Mouse (Mus musculus): ENCODE measurements at regions not wholly inside any gene's neighbourhood (a gene's known extent, or its start where the extent isn't known, plus 50 kb on each side); places are given as distances from the start of the nearest gene placed in this dataset.

DNA sequence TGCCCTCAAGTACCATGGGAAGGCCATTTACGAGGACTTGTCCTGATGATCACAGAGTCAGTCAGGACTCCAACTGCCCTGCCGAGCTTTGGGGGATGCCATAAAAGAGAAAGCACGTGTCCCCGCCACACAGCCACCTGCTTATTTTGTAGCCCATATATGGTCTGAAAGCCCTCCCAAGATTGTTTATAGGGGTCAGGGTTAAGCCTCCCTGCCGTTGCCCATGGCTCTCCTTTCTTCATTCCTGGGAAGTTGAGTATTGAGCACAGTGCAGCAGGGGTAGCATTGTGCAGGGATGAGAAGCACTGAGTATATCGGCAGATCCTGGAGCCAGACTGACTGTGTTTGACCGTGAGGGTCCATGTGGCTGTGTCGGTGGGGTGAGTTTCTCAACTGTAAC lies 76.4 kb downstream of the Ackr3 start:
- Histone ChIP-seq H3K27ac (replicated peaks; ENCODE audit: insufficient read depth, low read depth, low read length) (no peak overlapping the region), H3K4me1 (ENCODE audit: control insufficient read depth, insufficient read depth, low read length) (no peaks in the 10 kb centered on the region), H3K4me3 (ENCODE audit: insufficient read depth, low read depth, low read length) (no peak overlapping the region), H3K9ac (ENCODE audit: low read depth, low read length) (no peak overlapping the region), H3K79me2 (ENCODE audit: control insufficient read depth, insufficient read depth, low read length) (no peaks in the 10 kb centered on the region), H3K36me3 (ENCODE audit: control insufficient read depth, insufficient read depth, low read length) (no peaks in the 10 kb centered on the region), H3K27me3 (ENCODE audit: control insufficient read depth, insufficient read depth, low read length) (no peaks in the 10 kb centered on the region; the same call in 1 of the 2 replicates)
- 78% methylated on average over 8 of the region's 8 CpGs for WGBS
- TF ChIP-seq POLR2A (IDR thresholded peaks at IDR 0.05; ENCODE audit: extremely low read depth, insufficient read depth, low read length) (no peak), CTCF (IDR thresholded peaks at IDR 0.05; ENCODE audit: low read depth, low read length) (no peak)
- no peak for DNase-seq (ENCODE audit: extremely low read depth, low read depth, low spot score)

DNA sequence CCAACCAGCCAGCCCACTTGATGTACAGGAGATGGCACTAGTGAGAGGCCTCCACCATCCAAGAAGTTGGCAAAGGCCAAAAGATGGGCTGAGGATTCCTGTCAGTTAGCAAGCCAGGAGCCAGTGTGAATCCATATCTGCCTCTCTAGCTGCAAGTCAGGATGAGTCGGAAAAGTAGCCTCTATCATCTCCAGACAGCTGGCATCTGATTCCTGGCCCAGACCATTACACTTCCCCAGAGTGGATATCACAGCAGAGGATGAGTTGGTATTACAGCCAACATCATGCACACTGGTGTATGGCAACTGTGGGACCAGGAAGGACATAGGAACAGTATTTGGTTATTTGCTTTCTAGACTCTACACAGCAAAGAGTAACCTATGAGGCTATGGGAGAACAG lies 77.5 kb downstream of the Ackr3 start:
- no peak overlapping the region for H3K9ac ChIP-seq (ENCODE audit: low read depth, low read length)
- no peaks in the 10 kb centered on the region for H3K4me1 ChIP-seq (ENCODE audit: control insufficient read depth, insufficient read depth, low read length)
- no peak overlapping the region for H3K4me3 ChIP-seq (ENCODE audit: insufficient read depth, low read depth, low read length)
- no peak for TF ChIP-seq CTCF (IDR thresholded peaks at IDR 0.05; ENCODE audit: low read depth, low read length)
- WGBS = 92% methylated on average over 1 of the region's 1 CpGs
- no peaks in the 10 kb centered on the region for H3K36me3 ChIP-seq (ENCODE audit: control insufficient read depth, insufficient read depth, low read length)
- no peaks in the 10 kb centered on the region for H3K79me2 ChIP-seq (ENCODE audit: control insufficient read depth, insufficient read depth, low read length)
- H3K27me3 ChIP-seq (ENCODE audit: control insufficient read depth, insufficient read depth, low read length) = no peaks in the 10 kb centered on the region; the same call in 1 of the 2 replicates
- no peak for DNase-seq (ENCODE audit: extremely low read depth, low read depth, low spot score)
- no peak overlapping the region for H3K27ac ChIP-seq (replicated peaks; ENCODE audit: insufficient read depth, low read depth, low read length)

DNA sequence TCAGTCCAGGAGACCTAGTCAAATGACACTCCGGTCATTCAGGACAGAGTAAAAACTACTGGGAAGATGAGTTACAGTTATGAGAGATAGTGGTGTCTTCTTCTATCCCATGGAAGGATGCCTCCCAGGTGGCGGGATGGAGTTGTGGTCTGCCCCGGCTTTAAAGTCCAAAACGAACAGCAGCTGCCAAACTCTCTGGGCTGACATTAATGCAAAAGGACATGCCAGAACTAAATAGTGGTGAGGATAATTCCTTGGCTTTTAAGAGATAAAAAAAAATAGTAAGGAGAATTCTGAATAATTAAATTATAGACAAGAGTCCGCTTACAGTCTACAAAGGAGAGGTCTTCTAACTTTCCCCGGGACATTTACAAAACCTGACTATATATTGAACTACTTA lies 78.2 kb downstream of the Ackr3 start:
- H3K4me1 ChIP-seq (ENCODE audit: control insufficient read depth, insufficient read depth, low read length) = no peaks in the 10 kb centered on the region
- no peak overlapping the region for H3K27ac ChIP-seq (replicated peaks; ENCODE audit: insufficient read depth, low read depth, low read length)
- H3K27me3 ChIP-seq (ENCODE audit: control insufficient read depth, insufficient read depth, low read length) = no peaks in the 10 kb centered on the region; the same call in 1 of the 2 replicates
- no peak overlapping the region for H3K9ac ChIP-seq (ENCODE audit: low read depth, low read length)
- DNase-seq (ENCODE audit: extremely low read depth, low read depth, low spot score) = no peak
- 97% methylated on average over 6 of the region's 6 CpGs for WGBS
- no peak overlapping the region for H3K4me3 ChIP-seq (ENCODE audit: insufficient read depth, low read depth, low read length)
- TF ChIP-seq POLR2A (IDR thresholded peaks at IDR 0.05; ENCODE audit: extremely low read depth, insufficient read depth, low read length) (no peak), CTCF (IDR thresholded peaks at IDR 0.05; ENCODE audit: low read depth, low read length) (no peak)
- no peaks in the 10 kb centered on the region for H3K79me2 ChIP-seq (ENCODE audit: control insufficient read depth, insufficient read depth, low read length)
- H3K36me3 ChIP-seq (ENCODE audit: control insufficient read depth, insufficient read depth, low read length) = no peaks in the 10 kb centered on the region

DNA sequence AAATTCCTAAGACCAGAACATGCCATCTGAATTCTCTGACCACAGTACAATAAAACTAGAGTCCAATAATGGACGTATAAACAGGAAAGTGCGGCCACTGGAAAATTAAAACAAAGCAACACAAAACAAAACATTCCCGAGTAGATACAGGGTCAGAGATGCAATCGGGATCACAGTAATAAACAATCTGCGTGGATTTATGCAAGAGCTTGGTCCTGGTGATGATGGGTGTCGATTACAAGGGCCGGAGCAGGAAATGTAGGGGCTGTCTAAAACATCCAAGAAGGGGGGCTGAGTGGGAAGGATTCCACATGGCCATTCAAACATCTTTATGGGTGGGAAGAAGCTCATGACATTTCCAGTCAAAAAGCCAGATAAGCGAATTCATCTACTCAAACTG lies 78.6 kb downstream of the Ackr3 start:
- H3K9ac ChIP-seq (ENCODE audit: low read depth, low read length) = no peak overlapping the region
- WGBS = 84% methylated on average over 8 of the region's 8 CpGs
- H3K79me2 ChIP-seq (ENCODE audit: control insufficient read depth, insufficient read depth, low read length) = no peaks in the 10 kb centered on the region
- no peaks in the 10 kb centered on the region for H3K4me1 ChIP-seq (ENCODE audit: control insufficient read depth, insufficient read depth, low read length)
- no peak overlapping the region for H3K27ac ChIP-seq (replicated peaks; ENCODE audit: insufficient read depth, low read depth, low read length)
- no peak for DNase-seq (ENCODE audit: extremely low read depth, low read depth, low spot score)
- H3K27me3 ChIP-seq (ENCODE audit: control insufficient read depth, insufficient read depth, low read length) = no peaks in the 10 kb centered on the region; the same call in 1 of the 2 replicates
- TF ChIP-seq CTCF (IDR thresholded peaks at IDR 0.05; ENCODE audit: low read depth, low read length) (no peak), POLR2A (IDR thresholded peaks at IDR 0.05; ENCODE audit: extremely low read depth, insufficient read depth, low read length) (no peak)
- no peak overlapping the region for H3K4me3 ChIP-seq (ENCODE audit: insufficient read depth, low read depth, low read length)
- H3K36me3 ChIP-seq (ENCODE audit: control insufficient read depth, insufficient read depth, low read length) = no peaks in the 10 kb centered on the region

DNA sequence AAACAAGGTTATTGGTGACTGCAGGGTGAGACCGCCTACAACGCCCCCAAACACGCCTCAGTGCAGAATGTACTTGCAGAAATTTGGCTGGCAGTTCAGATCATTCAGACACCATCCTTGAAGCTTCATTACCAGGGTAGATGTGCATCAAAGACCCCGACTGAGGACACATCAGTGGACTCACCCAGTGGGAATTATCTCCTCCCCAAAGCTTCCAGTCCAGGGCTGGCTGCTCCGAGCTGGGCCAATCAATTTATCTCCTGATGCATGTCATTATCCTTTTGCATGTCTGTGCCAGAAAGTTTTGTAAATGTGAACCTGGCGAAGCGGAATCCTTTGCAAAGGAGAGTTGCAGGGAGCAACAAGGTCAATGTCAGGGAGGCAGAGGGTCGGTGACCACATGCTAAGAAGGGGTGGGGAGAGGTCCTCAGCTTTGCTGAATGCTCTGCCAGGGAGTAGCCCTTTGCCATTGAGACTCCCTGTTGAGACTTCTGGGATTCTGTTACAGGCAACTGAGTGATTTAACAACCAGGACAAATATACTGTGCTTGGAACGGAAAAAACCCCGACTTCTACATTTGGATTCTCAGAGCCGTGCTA lies 79.5 kb downstream of the Ackr3 start:
- Histone ChIP-seq H3K36me3 (ENCODE audit: control insufficient read depth, insufficient read depth, low read length) (no peaks in the 10 kb centered on the region), H3K27me3 (ENCODE audit: control insufficient read depth, insufficient read depth, low read length) (no peaks in the 10 kb centered on the region; the same call in 1 of the 2 replicates), H3K27ac (replicated peaks; ENCODE audit: insufficient read depth, low read depth, low read length) (no peak overlapping the region), H3K4me1 (ENCODE audit: control insufficient read depth, insufficient read depth, low read length) (no peaks in the 10 kb centered on the region), H3K9ac (ENCODE audit: low read depth, low read length) (no peak overlapping the region), H3K79me2 (ENCODE audit: control insufficient read depth, insufficient read depth, low read length) (no peaks in the 10 kb centered on the region), H3K4me3 (ENCODE audit: insufficient read depth, low read depth, low read length) (no peak overlapping the region)
- WGBS = 71% methylated on average over 11 of the region's 11 CpGs
- TF ChIP-seq POLR2A (IDR thresholded peaks at IDR 0.05; ENCODE audit: extremely low read depth, insufficient read depth, low read length) (no peak), CTCF (IDR thresholded peaks at IDR 0.05; ENCODE audit: low read depth, low read length) (no peak)
- no peak for DNase-seq (ENCODE audit: extremely low read depth, low read depth, low spot score)

DNA sequence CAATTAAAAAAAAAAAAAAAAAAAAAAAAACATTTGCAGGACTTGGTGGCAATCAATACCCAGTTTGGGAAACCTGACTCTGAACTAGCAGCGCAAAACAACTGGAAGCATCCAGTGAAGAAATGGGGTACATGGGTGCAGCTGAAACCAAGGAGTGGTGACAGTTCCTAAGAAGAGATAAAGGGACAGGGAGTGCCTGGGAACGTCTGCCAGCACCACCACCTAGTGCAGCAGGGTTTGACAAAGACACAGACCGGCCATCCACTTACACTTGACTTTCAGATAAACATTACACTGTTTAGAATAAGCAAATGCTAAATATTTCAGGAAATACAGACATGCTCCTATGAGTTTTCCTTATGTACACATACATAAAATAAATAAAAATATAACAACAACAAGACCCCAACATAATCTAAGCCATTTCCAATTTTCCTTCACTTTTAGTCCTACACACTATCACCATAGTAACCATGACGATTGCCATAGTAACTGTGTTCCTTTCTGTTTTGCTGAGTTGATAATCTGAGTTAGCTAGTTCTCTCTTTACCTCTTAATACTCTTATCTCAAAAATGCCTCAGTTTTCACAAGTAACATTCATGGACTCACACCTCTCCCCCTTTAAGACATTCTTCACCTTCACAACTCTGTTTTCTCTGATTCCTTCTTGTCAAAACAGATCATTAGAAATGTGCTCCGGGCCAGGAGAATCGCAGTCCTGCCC lies 80.3 kb downstream of the Ackr3 start:
- 67% methylated on average over 6 of the region's 6 CpGs for WGBS
- DNase-seq (ENCODE audit: extremely low read depth, low read depth, low spot score) = no peak
- H3K4me1 ChIP-seq (ENCODE audit: control insufficient read depth, insufficient read depth, low read length) = no peaks in the 10 kb centered on the region

More for the DNA sequence above, 80.3 kb downstream of the Ackr3 start:
- H3K36me3 ChIP-seq (ENCODE audit: control insufficient read depth, insufficient read depth, low read length) = no peaks in the 10 kb centered on the region
- no peak overlapping the region for H3K9ac ChIP-seq (ENCODE audit: low read depth, low read length)
- H3K79me2 ChIP-seq (ENCODE audit: control insufficient read depth, insufficient read depth, low read length) = no peaks in the 10 kb centered on the region
- H3K27ac ChIP-seq (replicated peaks; ENCODE audit: insufficient read depth, low read depth, low read length) = no peak overlapping the region
- H3K4me3 ChIP-seq (ENCODE audit: insufficient read depth, low read depth, low read length) = no peak overlapping the region
- TF ChIP-seq POLR2A (IDR thresholded peaks at IDR 0.05; ENCODE audit: extremely low read depth, insufficient read depth, low read length) = no peak
- no peak for TF ChIP-seq CTCF (IDR thresholded peaks at IDR 0.05; ENCODE audit: low read depth, low read length)
- no peaks in the 10 kb centered on the region; the same call in 1 of the 2 replicates for H3K27me3 ChIP-seq (ENCODE audit: control insufficient read depth, insufficient read depth, low read length)

Data from liver, adult 2 months (tissue).